Mouse (Mus musculus): ENCODE measurements around the gene Vsig2.

DNA sequence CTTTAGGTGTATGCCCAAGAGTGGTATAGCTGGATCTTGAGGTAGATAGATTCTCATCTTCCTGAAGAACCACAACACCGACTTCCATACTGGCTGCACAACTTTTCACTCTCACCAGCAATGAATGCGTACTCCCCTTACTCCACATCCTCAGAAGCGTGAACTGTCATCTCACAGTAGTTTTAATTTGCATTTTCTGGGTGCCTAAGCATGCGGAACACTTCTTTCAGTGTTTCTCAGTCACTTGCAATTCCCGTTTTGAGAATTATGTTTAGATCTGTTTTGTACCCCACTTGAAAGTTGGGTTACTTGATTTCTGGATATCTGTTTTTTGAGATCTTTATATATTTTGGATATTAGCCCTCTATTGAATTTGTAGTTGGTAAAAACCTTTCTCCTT, 44.5 kb downstream of the Vsig2 start:
- TF ChIP-seq FLI1 (IDR thresholded peaks at IDR 0.05; ENCODE audit: low read length) (no peak), GATA1 (IDR thresholded peaks at IDR 0.05; ENCODE audit: borderline replicate concordance, low read length) (no peak)

Data from megakaryocyte, embryonic 14.5 days (primary cell).